Mouse (Mus musculus) olfactory bulb, adult 2 months (tissue): ENCODE results near the gene Fcrlb. TPM values are rescaled to one million over a fixed set of nuclear protein-coding genes. Genes with fewer than 3 reads are reported as not detected.

Experiments
- H3K27ac ChIP-seq: fragments of 200-500 bp; 2 replicates; pipeline ENCODE4 v1.5.1; 2012; ENCODE audit warnings: low read depth, low read length; ENCODE audit not compliant: insufficient read depth
- H3K4me1 ChIP-seq: fragments of 200-500 bp; 2 replicates; pipeline ENCODE4 v1.6.1; 2012; ENCODE audit warnings: low read length; ENCODE audit not compliant: control insufficient read depth, insufficient read depth
- H3K4me3 ChIP-seq: fragments of 200-500 bp; 2 replicates; pipeline ENCODE4 v1.5.1; 2012; ENCODE audit warnings: mild to moderate bottlenecking, low read depth, low read length, moderate library complexity; ENCODE audit not compliant: insufficient read depth
- CTCF ChIP-seq: fragments of 200-500 bp; IDR thresholded peaks from 2 replicates; pipeline ENCODE4 v1.5.1; 2012; ENCODE audit warnings: low read depth, mild to moderate bottlenecking, low read length, moderate library complexity; ENCODE audit not compliant: insufficient read depth
- POLR2A ChIP-seq: fragments of 200-500 bp; IDR thresholded peaks from 2 replicates; pipeline ENCODE4 v1.6.1; 2012; ENCODE audit warnings: mild to moderate bottlenecking, low read depth, low read length, moderate library complexity; ENCODE audit not compliant: insufficient read depth
- WGBS: fragments of 180-500 bp; shearing (Covaris S2); methylation state at CpG from one replicate; pipeline ENCODE4 v1.1.7; 2018; 5-methylcytosine and 5-hydroxymethylcytosine counted together
- polyA plus RNA-seq: library from polyadenylated mRNA; stranded (reverse); fragments of >200 nt; gene quantifications from 2 replicates; pipeline ENCODE4 v1.2.4, GENCODE M21; 2012; ENCODE audit warnings: low replicate concordance; ENCODE audit not compliant: missing spikeins, insufficient read depth, insufficient read length

The Fcrlb gene
- polyA plus RNA-seq, 1 experiment = not detected

- H3K27ac ChIP-seq = no peak overlapping the region
- WGBS = 57% methylated on average over 5 of the region's 5 CpGs
- no peaks in the 10 kb centered on the region for H3K4me1 ChIP-seq
- no peak overlapping the region for H3K4me3 ChIP-seq
- TF ChIP-seq CTCF = no peak
- TF ChIP-seq POLR2A = no peak
Observed at GRCm38 (mm10) chr1:170915657-170916056, 2.9 kb upstream of the Fcrlb start.

- H3K4me1 ChIP-seq = peaks cover 16% of the 10 kb centered on the region
- H3K4me3 ChIP-seq = no peak overlapping the region
- H3K27ac ChIP-seq = no peak overlapping the region
- TF ChIP-seq CTCF = no peak
- TF ChIP-seq POLR2A = no peak
- WGBS = 85% methylated on average over 11 of the region's 11 CpGs
Observed at GRCm38 (mm10) chr1:170911907-170912660, 657 bp downstream of the Fcrlb start.

- TF ChIP-seq CTCF (no peak), POLR2A (no peak)
- WGBS = 5% methylated on average over 21 of the region's 21 CpGs
- H3K27ac ChIP-seq = no peak overlapping the region
- H3K4me3 ChIP-seq = peak overlapping the region; percentile 61
- peaks cover 16% of the 10 kb centered on the region for H3K4me1 ChIP-seq
Observed at GRCm38 (mm10) chr1:170908341-170908740, 4.4 kb downstream of the Fcrlb start.

GRCm38 (mm10) chr1:170907456-170908191 is 5.1 kb downstream of the Fcrlb start:
- Histone ChIP-seq H3K27ac (no peak overlapping the region), H3K4me3 (peak overlapping the region; percentile 61), H3K4me1 (peaks cover 16% of the 10 kb centered on the region)
- TF ChIP-seq POLR2A (no peak), CTCF (no peak; the same call in 1 of the 2 replicates)
- WGBS = under 1% methylated on average over 71 of the region's 71 CpGs

GRCm38 (mm10) chr1:170907111-170907455 is 5.7 kb downstream of the Fcrlb start:
- Histone ChIP-seq H3K4me3 (peak overlapping the region; percentile 61), H3K4me1 (peaks cover 16% of the 10 kb centered on the region), H3K27ac (no peak overlapping the region)
- WGBS = 25% methylated on average over 11 of the region's 11 CpGs
- TF ChIP-seq POLR2A (no peak), CTCF (no peak)

GRCm38 (mm10) chr1:170903485-170903884 is 9.3 kb downstream of the Fcrlb start:
- TF ChIP-seq CTCF (no peak), POLR2A (no peak)
- no peak overlapping the region for H3K4me3 ChIP-seq
- 85% methylated on average over 5 of the region's 5 CpGs for WGBS
- peaks cover 14% of the 10 kb centered on the region for H3K4me1 ChIP-seq
- no peak overlapping the region for H3K27ac ChIP-seq

GRCm38 (mm10) chr1:170901536-170902238 is 11.1 kb downstream of the Fcrlb start:
- Histone ChIP-seq H3K27ac (no peak overlapping the region), H3K4me1 (no peaks in the 10 kb centered on the region), H3K4me3 (no peak overlapping the region)
- TF ChIP-seq CTCF (no peak), POLR2A (no peak)
- WGBS = 29% methylated on average over 10 of the region's 10 CpGs

- Histone ChIP-seq H3K27ac (no peak overlapping the region), H3K4me3 (no peak overlapping the region), H3K4me1 (no peaks in the 10 kb centered on the region)
- WGBS = 30% methylated on average over 10 of the region's 10 CpGs
- TF ChIP-seq POLR2A (no peak), CTCF (no peak)
Observed at GRCm38 (mm10) chr1:170900799-170901467, 11.8 kb downstream of the Fcrlb start.
